Mouse (Mus musculus) granulocyte monocyte progenitor cell, adult 5-6 weeks (primary cell): ENCODE data around the gene Astn2. TPM values are rescaled to one million over a fixed set of nuclear protein-coding genes. Genes with fewer than 3 reads are reported as not detected.

Source experiments
- ATAC-seq: replicated peaks from 2 replicates; pipeline ENCODE4 v1.8.0; 2016; ENCODE audit warnings: mild to moderate bottlenecking, moderate TSS enrichment, inconsistent platforms; ENCODE audit not compliant: poor library complexity, severe bottlenecking
- total RNA-seq, 2 experiments: library from RNA; stranded (forward) in 1 of 2; stranded (reverse) in 1 of 2; fragments of 200-712, 200-1000 nt in 1 of 2; fragments of >200 nt in 1 of 2; fragmentation: Nextera tagmentation in 1 of 2; gene quantifications; 2 replicates each; pipeline ENCODE4 v1.2.3; 2014 to 2017

Gene Astn2
- total RNA-seq, 2 experiments from 2014 or later: not detected

DNA sequence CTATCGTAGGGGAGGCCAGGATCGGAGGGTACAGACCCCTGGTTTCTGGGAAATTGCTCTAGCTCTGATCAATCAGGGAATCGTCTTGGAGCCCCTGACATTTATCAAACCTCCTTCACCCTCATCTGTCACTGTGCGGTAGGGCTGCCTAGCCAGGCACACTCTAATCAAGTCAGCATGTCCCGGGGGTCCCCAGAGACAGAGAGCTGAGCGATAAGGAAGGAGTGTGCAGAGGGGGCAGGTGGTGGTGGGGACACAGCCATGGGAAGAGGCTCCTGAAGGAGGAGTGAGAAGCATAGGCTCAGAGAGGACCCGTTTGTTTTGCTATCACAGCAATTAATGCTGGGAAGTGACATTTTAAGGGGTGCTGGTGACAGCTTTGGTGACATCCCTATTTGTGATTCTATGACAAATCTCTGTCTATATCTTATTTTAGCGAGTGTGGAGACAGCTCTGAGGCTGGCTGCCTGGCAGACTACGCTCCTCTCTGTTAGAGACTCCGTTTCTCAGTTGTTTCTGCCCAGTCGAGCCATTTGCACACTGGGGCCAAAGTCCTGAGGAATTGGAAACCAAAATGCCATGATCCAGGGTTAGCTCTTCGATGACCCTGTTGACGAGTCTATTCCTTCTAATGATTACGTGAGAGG, 228.4 kb downstream of the Astn2 start:
- ATAC-seq: no peak

DNA sequence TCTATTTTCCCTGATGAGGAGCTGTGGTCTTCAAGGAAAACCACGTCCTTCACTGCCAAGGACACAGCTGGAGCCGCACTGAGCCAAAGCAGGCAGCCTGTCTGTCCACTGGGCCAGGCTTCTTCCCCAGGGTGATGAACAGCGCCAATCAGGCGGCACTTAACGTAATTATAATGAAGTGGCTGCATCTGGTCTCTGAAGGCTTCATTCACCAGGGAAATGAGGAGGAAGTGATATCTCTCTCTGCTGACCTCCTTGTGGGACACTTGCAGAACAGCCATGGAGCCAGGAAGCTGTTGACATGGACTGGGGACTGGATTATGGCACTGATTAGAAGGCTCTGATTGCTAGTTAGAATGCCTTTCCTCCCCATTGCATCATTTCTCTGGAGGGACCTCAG, 232.8 kb downstream of the Astn2 start:
- no peak for ATAC-seq

GRCm38 (mm10) chr4:66170787-66171186, 233.6 kb downstream of the Astn2 start:
- ATAC-seq: peak; percentile 66

DNA sequence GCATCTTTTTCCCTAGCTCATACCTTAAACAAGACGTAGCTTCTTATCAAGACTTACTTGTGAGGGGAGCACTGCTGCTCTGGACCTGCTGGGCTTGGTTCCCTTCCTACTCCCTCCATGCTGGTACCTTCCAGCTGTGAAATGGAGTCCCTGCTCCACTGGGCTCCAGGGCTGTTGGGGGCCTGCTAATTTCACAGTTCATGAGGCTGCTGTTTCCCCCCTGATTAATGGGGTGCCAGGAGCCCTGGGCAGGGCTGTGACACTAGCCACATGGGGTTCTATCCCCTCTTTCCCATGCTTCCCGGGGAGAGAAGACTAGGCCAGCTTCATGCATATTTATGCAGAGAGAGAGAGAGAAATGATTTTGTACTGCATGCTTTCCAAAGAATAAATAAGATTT, 234.9 kb downstream of the Astn2 start:
- no peak for ATAC-seq

- ATAC-seq: no peak
Observed at GRCm38 (mm10) chr4:66158714-66159113, 245.7 kb downstream of the Astn2 start.

GRCm38 (mm10) chr4:66157439-66158113, 246.8 kb downstream of the Astn2 start:
- ATAC-seq: no peak

DNA sequence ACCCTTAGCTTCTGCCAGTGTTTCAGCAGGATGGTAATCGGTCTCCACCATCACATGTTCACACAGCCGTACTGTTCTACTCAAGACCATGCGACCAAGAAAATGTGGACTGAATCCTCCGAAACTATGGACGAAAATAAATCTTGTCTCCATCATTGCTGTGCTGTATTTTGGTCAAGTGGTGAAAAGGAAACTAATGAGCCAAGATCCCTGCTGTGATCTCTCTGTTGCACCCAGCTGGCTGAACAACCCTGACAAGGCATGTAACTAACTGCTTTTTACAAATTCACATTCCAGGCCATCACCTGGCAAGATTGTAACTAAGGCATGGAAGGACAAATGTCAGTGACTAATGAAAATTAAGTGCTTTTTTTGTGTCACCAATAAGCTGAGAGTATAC, 257.9 kb downstream of the Astn2 start:
- no peak for ATAC-seq

DNA sequence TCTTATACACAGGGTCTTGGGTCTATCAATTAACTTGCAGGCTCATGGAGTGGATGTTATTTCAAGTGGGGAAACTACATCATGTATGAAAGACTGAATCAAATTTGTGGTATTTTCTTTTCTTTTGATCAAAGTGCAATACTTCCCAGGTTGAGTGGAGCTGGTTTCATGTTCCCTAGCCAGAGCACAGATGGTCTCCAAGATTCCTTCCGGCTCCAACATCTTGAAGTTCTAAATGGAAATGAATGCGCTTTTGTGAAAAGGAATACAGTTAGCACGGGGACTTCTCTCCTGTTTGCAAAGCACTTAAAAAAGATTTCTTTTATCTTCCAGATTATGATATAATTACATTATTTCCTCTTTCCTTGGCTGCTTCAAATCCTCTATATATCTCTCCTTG, 278.2 kb downstream of the Astn2 start:
- ATAC-seq: no peak

DNA sequence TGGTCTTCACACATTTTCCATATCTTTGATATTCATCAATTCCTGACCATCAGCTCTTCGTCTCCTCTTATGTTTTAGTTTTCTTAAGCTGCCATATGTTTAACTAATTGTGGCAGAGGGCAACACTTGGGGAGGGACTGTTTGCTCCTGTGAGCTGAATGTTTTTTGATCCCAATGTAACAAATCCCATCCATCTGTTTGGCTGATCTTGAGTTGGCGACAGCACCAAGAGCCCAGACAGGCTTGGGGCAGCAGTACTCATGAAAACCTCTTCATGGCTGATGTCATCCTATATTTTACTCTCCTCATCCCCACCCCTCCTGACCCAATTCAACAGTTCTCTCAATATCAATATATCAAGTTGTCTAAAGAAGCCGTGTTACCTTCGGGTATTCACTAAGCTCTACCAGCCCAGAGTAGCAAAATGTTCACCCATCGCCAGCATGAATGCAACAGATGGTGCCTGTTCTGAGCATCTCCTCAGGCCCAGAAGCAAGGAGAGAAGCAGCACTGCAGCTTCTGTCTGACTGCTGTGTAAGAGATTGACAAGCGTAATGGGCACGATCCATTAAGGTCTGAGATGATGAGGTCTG, 281.5 kb downstream of the Astn2 start:
- no peak for ATAC-seq

DNA sequence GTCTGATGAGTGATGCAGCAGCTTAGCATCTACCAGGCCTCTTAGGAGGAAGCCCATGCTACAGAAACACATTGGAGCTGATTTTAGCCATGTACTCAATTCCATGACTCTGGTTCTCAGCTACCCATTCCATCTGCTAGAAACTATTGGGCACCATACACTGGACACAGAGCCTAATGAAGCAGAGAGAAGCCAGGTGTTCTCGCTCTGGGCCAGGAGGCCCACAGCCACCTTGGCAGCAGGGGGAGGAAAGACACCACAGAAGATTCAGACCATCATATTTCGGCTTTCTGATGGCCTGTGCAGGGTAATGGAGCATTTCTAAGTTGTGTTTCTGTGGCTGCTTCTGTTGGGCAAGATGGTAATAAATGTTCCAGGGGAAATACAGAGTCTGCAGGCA, 290.2 kb downstream of the Astn2 start:
- no peak for ATAC-seq

GRCm38 (mm10) chr4:66102037-66102436, 302.4 kb downstream of the Astn2 start:
- no peak for ATAC-seq

GRCm38 (mm10) chr4:66097629-66098028, 306.8 kb downstream of the Astn2 start:
- ATAC-seq: no peak

DNA sequence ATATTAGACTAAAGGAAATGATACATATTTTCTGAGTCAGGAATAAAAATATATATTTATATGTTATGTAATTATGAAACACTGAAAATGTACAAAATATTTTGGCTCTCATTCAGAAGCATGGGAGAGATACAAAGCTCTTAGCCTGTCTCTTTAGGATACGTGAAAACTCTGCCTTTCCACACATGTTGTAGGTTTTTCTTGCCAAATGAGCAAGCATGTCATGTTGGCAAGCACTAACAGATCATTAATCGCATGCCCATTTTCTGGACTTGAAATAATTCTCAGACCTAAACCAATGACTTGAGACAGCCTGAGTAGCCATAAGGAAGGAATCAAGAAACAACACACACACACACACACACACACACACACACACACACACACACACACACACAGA, 308.3 kb downstream of the Astn2 start:
- ATAC-seq: no peak

DNA sequence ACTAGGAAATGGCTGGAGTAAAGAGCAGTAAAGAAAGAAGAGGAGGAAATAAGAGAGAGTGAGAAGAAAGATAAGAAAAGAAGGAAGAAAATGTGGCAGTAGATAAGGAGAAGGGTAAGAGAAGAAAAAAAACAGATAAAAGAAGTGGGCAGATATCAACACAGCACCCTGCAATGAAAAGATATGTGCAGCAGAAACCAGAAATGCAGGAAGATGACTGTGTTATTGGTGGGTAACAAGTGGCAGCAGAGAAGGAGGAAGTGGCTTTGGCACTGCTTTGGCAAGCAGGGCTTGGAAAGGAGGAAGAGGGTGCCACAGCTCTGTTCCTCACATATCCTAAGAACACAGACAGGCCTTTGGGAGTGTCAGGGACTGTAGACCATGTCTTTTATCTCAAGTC, 347.2 kb downstream of the Astn2 start:
- ATAC-seq: peak; percentile 99

- ATAC-seq: no peak
Observed at GRCm38 (mm10) chr4:66055690-66056089, 348.7 kb downstream of the Astn2 start.

GRCm38 (mm10) chr4:66043014-66043672, 361.3 kb downstream of the Astn2 start:
- peak; percentile 88 for ATAC-seq

DNA sequence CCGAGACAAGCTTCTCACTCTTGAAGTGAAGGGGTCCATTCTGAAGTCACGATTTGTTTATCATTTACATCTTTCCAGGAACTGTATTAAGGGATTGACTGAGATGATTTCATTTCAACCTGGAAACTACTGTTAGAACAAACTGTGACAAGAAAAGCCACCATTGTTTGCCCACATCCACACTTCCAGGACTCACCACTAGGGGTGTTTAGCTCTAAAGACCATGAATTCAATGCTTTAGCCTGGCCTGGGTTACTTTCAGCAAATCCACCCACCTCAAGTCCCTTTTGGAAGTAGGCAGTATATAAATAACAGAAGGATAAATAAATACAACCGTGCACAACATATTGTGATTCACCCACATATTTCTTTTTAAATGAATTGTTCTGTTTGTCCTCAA, 370.6 kb downstream of the Astn2 start:
- ATAC-seq: no peak

DNA sequence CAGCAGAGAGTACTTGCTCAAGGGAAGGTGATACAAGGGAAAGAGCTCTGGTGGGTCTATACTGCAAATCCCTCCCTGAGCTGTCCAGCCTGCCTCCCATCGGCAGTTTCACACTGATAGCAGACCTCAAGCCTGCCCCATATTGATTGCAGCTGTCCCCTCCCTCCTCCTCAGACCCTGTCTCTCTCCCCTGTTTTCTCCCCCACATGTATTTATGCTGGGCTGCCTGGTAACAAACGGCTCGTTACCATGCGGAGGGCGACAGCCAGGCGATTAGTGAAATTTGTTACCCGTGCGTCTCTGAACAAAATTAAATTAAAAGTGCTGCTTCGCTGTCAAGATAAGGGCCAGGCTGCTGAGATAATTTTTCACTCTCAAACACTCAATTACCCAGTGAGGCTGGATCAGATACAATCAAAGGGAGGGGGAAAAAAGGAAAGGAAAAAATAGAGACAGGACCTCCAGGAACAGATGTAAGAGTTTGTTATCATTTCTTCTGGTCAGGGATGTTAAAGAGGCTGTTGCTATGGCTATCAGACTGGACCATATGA, 373.0 kb downstream of the Astn2 start:
- ATAC-seq: no peak

- no peak for ATAC-seq
Observed at GRCm38 (mm10) chr4:66029901-66030300, 374.5 kb downstream of the Astn2 start.

DNA sequence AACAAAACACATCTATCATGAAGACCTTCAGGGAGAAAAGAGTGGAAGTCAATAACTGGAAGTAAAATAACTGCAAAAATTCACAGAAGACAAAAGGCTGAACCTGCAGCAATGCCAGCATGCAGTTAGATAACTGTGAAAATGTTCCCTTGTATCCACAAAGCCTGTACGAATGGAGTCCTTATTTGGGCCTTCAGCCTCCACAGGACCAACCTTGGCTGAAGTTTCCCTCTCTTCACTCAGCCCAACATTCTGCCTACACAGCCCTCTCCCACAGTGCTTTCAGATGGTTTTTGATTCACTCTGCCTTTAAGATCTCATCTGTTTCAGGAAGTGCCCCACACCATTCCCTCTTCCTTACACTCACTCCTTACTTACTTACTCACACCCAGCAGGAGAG, 376.5 kb downstream of the Astn2 start:
- no peak for ATAC-seq
